Mouse (Mus musculus): Measurements from ENCODE around the gene Olfr1341. TPM values are rescaled to one million over a fixed set of nuclear protein-coding genes. Genes with fewer than 3 reads are reported as not detected.

Olfr1341 gene
- not detected for total RNA-seq (2022)

DNA sequence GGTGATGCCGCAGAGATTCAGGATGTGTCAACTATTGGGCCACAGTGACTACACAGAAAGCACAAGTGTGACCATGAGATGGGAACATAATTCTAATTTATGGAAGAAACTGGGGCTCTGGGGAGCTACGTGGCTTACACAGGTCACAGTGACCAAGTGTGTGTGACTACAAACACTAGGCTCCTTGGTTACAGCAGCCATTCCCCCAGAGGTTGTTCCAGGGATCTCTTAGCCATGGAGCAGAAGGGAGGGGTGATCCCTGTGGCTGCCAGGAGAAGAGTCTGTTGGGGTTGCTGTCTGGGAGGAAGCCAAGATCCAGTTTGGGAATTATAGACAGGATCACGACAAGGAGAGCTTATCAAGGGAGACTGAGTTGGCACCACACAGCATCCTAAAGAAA lies at the start of gene Olfr1341:
Gene Olfr1341 (plus strand): TSS at position 301 of the 400 bp plus-strand sequence.
- no peak for DNase-seq

GRCm38 (mm10) chr4:118658652-118659051 lies 44.7 kb upstream of the Olfr1341 start, which contains the start of gene Olfr62:
Olfr62 (plus strand) TSS chr4:118658952.
- DNase-seq: no peak

GRCm38 (mm10) chr4:118687086-118687485 lies 16.2 kb upstream of the Olfr1341 start:
- no peak for DNase-seq

DNA sequence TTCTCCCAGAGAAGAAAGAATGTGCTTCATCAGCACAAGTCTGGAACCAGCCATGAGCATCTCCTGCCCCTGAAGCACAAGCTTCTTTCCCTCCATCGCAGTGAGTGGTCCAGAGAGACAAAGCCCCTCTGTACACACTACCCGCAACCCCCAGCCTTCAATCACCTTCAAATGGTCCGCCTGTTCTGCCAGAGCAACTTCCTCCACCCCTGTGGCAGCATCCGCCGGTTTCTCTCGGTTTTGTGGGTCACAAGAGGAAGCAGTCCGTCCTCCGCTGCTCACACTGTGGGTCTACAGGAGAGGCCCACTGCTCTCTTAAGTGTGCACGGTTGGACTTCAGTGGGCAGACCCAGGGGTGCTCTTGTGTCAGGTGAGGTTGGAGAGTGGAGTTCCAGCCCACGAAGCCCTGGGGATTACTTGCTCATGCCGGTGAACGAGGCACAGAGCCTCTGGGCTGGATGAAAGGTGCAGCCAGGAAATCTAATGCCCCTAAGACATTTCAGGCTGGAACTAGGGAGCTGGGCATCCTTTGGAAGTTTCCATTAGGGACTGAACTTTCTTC lies 10.8 kb upstream of the Olfr1341 start, which contains the start of gene Olfr1342:
Gene Olfr1342 (minus strand): TSS at position 345 of the 562 bp plus-strand sequence.
- no peak for DNase-seq

DNA sequence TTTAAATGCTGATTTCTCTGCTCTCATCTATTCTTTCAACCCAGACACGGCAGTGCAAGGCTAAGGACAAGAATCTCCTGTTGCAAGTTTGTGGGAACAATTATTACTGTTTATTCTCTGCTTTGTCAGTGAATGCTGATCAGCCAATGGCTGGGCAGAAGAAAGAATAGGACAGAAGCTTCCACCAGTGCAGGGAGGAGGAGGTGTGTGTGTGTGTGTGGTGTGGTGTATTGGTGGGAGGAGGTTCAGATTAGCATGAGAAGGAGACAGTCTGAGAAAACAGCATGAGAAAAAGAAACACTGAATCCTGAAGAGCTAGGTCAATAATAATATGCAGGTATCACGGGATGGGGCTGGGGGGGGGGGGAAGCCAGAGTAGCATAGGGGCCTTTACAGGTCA lies 9.5 kb upstream of the Olfr1341 start:
- no peak for DNase-seq

DNA sequence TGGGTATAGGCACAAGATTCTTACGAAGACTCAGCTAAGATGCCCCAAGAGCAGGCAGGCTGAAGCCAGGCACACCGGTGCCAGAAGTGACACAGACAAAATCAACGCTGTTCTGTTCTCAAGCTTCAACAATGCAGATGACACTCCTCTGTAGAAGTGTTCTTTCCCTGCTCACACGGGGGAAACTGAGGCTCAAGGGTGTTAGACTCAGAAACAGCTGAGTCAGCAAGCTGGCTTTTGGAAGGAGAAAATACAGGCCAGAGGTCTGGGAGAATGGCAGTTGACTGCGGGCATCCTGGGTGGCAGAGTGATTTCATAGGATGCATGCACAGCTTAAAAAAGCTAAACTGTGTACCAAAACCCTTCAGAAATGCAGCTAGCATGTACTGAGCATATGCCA lies 4.8 kb downstream of the Olfr1341 start:
- DNase-seq: no peak

- DNase-seq: no peak
Observed at GRCm38 (mm10) chr4:118711656-118712055, 8.3 kb downstream of the Olfr1341 start.

- no peak for DNase-seq
Observed at GRCm38 (mm10) chr4:118719838-118720237, 16.5 kb downstream of the Olfr1341 start, which contains the start of gene Olfr1340. Olfr1340 (plus strand) TSS chr4:118720138.

DNA sequence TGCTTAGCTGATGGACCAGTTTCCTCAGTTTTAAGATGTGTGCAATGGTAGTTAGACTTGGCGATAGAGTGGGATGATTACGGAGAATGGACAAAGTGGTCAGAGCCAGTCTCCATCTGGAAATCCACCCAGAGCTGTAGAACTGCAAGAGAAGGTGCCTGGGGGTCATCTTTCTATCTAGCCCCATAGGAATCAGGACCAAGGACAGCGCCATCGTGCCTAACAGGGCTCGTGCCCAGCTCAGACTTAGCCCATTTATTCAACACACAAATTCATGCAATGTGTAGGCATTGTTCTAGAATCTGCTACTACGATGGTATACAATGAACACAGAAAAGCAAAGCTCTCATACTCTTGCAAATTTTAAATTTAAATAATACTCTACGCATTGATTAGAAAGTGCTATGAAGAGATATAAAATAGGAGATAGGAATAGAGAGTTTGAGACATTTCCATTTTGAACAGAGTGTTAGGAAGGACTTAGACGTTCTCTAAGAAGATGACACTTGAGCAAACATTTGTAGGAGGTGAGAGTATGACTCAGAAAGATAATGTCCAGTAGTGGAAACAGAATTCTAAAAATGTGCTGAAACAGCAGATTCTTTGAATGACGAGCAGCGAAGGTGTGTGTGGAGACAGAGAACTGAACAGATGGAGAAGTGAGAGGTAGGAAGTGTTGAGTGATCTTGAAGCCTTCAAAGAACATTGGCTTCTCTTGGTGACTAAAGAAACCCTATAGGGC lies 18.6 kb downstream of the Olfr1341 start:
- DNase-seq: no peak

- no peak for DNase-seq
Observed at GRCm38 (mm10) chr4:118731875-118732274, 28.6 kb downstream of the Olfr1341 start, which contains the start of gene Olfr1339. Olfr1339 (plus strand) TSS chr4:118732175.

- no peak for DNase-seq
Observed at GRCm38 (mm10) chr4:118739574-118739973, 36.3 kb downstream of the Olfr1341 start.

DNA sequence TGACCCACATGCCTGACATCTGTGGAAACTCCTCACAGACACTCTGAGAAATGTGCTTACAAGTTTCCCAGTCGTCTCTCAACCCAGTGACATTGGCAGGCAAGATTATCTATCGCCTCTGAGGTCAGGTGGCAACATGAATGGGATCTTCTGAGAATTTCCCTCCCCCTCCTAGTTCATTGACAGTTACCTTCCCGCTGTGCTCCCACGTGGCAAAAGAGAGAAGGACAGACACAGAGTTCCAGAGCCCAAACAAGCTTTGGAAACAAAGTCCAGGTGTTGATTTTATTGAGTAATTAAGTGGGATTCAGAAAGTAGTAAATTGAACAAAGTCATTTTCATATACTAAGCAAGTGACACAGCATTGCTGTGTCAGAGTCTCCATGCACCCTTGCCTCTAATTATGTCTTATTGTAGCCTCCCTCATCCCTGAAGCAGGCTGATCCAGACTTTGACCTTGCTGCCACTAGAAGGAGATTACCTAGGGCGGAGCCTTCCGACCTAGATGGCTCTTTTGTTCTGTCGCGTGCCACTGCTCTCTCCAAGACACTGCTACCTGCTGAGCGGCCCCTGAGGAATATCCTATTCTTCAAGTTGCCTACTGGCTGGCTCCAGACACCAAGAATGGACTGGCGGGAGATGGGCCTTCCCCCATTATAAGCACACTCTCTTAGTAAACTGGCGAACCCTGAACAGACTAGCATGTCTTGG lies 37.8 kb downstream of the Olfr1341 start:
- DNase-seq: no peak

GRCm38 (mm10) chr4:118741881-118742280 lies 38.6 kb downstream of the Olfr1341 start:
- no peak for DNase-seq

GRCm38 (mm10) chr4:118758637-118759036 lies 55.3 kb downstream of the Olfr1341 start, which contains the start of gene Olfr1338:
Olfr1338 (minus strand) TSS chr4:118758737.
- DNase-seq: no peak

Other genes starting within 250 kb of the Olfr1341 start
- under 1 TPM in 1 of 4 experiments, not detected in 3; 0.15 TPM for gene Mpl, start 246.0 kb upstream of the Olfr1341 start, total RNA-seq (2022)
- gene Tie1, start 213.5 kb upstream of the Olfr1341 start, total RNA-seq (2022): 10 to 100 TPM; 30.0 to 53.6 (median 45.1) TPM
- not detected for gene 2610528J11Rik, start 176.5 kb upstream of the Olfr1341 start, total RNA-seq (2022)
- not detected for gene Tmem125, start 159.5 kb upstream of the Olfr1341 start, total RNA-seq (2022)
- under 1 TPM in 2 of 4 experiments, not detected in 2; 0.06 to 0.22 TPM for gene Cfap57, start 82.7 kb upstream of the Olfr1341 start, total RNA-seq (2022)
- 10 to 100 TPM; 69.8 to 83.0 (median 76.6) TPM for gene Ebna1bp2, start 82.7 kb upstream of the Olfr1341 start, total RNA-seq (2022)
- gene Olfr62, start 44.6 kb upstream of the Olfr1341 start, total RNA-seq (2022): not detected
- gene Olfr1342, start 10.8 kb upstream of the Olfr1341 start, total RNA-seq (2022): not detected
- gene Olfr1340, start 16.6 kb downstream of the Olfr1341 start, total RNA-seq (2022): not detected
- gene Olfr1339, start 28.7 kb downstream of the Olfr1341 start, total RNA-seq (2022): not detected
- gene Olfr1338, start 55.2 kb downstream of the Olfr1341 start, total RNA-seq (2022): not detected
- gene Olfr1337, start 79.1 kb downstream of the Olfr1341 start, total RNA-seq (2022): not detected
- not detected for gene Olfr1335, start 106.4 kb downstream of the Olfr1341 start, total RNA-seq (2022)
- gene Olfr1333, start 132.8 kb downstream of the Olfr1341 start, total RNA-seq (2022): not detected
- not detected for gene Olfr1331, start 161.1 kb downstream of the Olfr1341 start, total RNA-seq (2022)
- gene Olfr1330, start 185.1 kb downstream of the Olfr1341 start, total RNA-seq (2022): not detected
- gene Olfr1329, start 213.9 kb downstream of the Olfr1341 start, total RNA-seq (2022): not detected
- gene Olfr1328, start 235.1 kb downstream of the Olfr1341 start, total RNA-seq (2022): not detected

Measured in adrenal gland, adult 8-10 months (tissue).